8 mouse cellular contexts compared by ENCODE assay signal in genomic region chr3:63919634-63920033, GRCm38 (mm10). TPM values are rescaled to one million over a fixed set of nuclear protein-coding genes. Genes with fewer than 3 reads are reported as not detected.
DNase-seq lines count a peak whose midpoint lies in the region; ATAC-seq and TF ChIP-seq lines count a peak whose summit lies in the region.

No protein-coding gene starts in this region.

- ATAC-seq in erythroid progenitor cell, adult 5-6 weeks (replicated peaks; ENCODE audit: low FRiP score, poor library complexity, severe bottlenecking): 0 out of 2 replicates have a peak, but pooled peaks have one; percentile 34

- no peak overlapping the region for H3K4me3 ChIP-seq in gastrocnemius, adult 2 months

- intact Hi-C loops in gastrocnemius, adult 2 months (cut with DNase I): no loop called here

- TF ChIP-seq CTCF in gastrocnemius, adult 2 months (IDR thresholded peaks at IDR 0.05): peak; percentile 62

- H3K27ac ChIP-seq in gastrocnemius, adult 2 months: no peak overlapping the region

- DNase-seq in gastrocnemius, adult 2 months: no peak
- DNase-seq in gastrocnemius, adult 18-20 months (ENCODE audit: low spot score): no peak
- DNase-seq in urinary bladder, postnatal 14 days (ENCODE audit: low spot score): peak; percentile 23
- no peak for DNase-seq in urinary bladder, postnatal 10 days (ENCODE audit: low spot score)
- DNase-seq in natural killer cell, adult 2 months (ENCODE audit: low spot score in 2 of 2): peak; percentile 14 to 29
- no peak for DNase-seq in left cerebral cortex, adult 8-10 months (ENCODE audit: low spot score in 2 of 2)
- DNase-seq in Muller cell, postnatal 12 days (ENCODE audit: inconsistent ontology term): no peak

RNA-seq across cellular contexts. Expression of gene E130311K13Rik, which starts 9.6 kb away (rescaled TPM):
- 1 to 10 TPM; 5.9 to 6.4 TPM for total RNA-seq in gastrocnemius, adult 2 months (2021)
- total RNA-seq in gastrocnemius, adult 18-20 months (2021): 1 to 10 TPM; 6.6 to 7.1 TPM
- total RNA-seq in erythroid progenitor cell, adult 5-6 weeks (2015; ENCODE audit: low replicate concordance): 1.4 TPM in 1 of 2 replicates, not detected in the other
- total RNA-seq in erythroid progenitor cell, adult 5-6 weeks (2017; ENCODE audit: low replicate concordance): 0.77 TPM in 1 of 2 replicates, not detected in the other
- total RNA-seq in left cerebral cortex, adult 8-10 months (2022): 10 to 100 TPM; 12.1 to 15.5 (median 13.4) TPM

RNA-seq across cellular contexts. Expression of gene Plch1, which starts 20.4 kb away (rescaled TPM):
- not detected for total RNA-seq in gastrocnemius, adult 2 months (2021)
- total RNA-seq in gastrocnemius, adult 18-20 months (2021): not detected
- total RNA-seq in erythroid progenitor cell, adult 5-6 weeks (2015; ENCODE audit: low replicate concordance): not detected in 2 replicates
- not detected in 2 replicates for total RNA-seq in erythroid progenitor cell, adult 5-6 weeks (2017; ENCODE audit: low replicate concordance)
- total RNA-seq in left cerebral cortex, adult 8-10 months (2022): 1 to 10 TPM; 4.5 to 6.7 (median 6.5) TPM

RNA-seq across cellular contexts. Expression of gene Slc33a1, which starts 44.9 kb away (rescaled TPM):
- total RNA-seq in gastrocnemius, adult 2 months (2021): 1 to 10 TPM; 5.1 to 6.7 TPM
- 1 to 10 TPM; 4.5 to 5.9 TPM for total RNA-seq in gastrocnemius, adult 18-20 months (2021)
- 5.9 and 9.7 TPM in 2 replicates for total RNA-seq in erythroid progenitor cell, adult 5-6 weeks (2015; ENCODE audit: low replicate concordance)
- total RNA-seq in erythroid progenitor cell, adult 5-6 weeks (2017; ENCODE audit: low replicate concordance): 4.2 and 6.3 TPM in 2 replicates
- total RNA-seq in left cerebral cortex, adult 8-10 months (2022): 10 to 100 TPM; 25.2 to 27.9 (median 26.1) TPM

RNA-seq across cellular contexts. Expression of gene Gmps, which starts 56.3 kb away (rescaled TPM):
- 10 to 100 TPM; 16.4 to 19.8 TPM for total RNA-seq in gastrocnemius, adult 2 months (2021)
- 10 to 100 TPM; 16.4 to 17.8 TPM for total RNA-seq in gastrocnemius, adult 18-20 months (2021)
- 12.3 and 13.4 TPM in 2 replicates for total RNA-seq in erythroid progenitor cell, adult 5-6 weeks (2015; ENCODE audit: low replicate concordance)
- total RNA-seq in erythroid progenitor cell, adult 5-6 weeks (2017; ENCODE audit: low replicate concordance): 13.8 and 15.9 TPM in 2 replicates
- total RNA-seq in left cerebral cortex, adult 8-10 months (2022): 10 to 100 TPM; 42.0 to 52.1 (median 46.1) TPM

Comparison
In these comparisons a context has a peak if more than half of its experiments do, and no peak if none do; other contexts are left out.
1. DNase-seq: peak in urinary bladder, postnatal 14 days (single experiment) and natural killer cell, adult 2 months (2 of 2); none in gastrocnemius, adult 2 months (single experiment), gastrocnemius, adult 18-20 months (single experiment), urinary bladder, postnatal 10 days (single experiment), left cerebral cortex, adult 8-10 months (0 of 2) and Muller cell, postnatal 12 days (single experiment).
2. RNA of gene Plch1, which starts 20.4 kb away (total RNA-seq): 4.5 to 6.7 TPM in left cerebral cortex, adult 8-10 months; not detected in gastrocnemius, adult 2 months, not detected in gastrocnemius, adult 18-20 months and not detected in erythroid progenitor cell, adult 5-6 weeks; every median in the first group is over 4 times any median in the second.